Mouse (Mus musculus) liver, adult (tissue): ENCODE data around the gene Tas2r109.

Experiments used
- GATA4 ChIP-seq: IDR thresholded peaks from 2 replicates; pipeline ENCODE4 v1.6.1; 2014; ENCODE audit warnings: mild to moderate bottlenecking, low read length; ENCODE audit not compliant: insufficient replicate concordance

Gene Tas2r109

DNA sequence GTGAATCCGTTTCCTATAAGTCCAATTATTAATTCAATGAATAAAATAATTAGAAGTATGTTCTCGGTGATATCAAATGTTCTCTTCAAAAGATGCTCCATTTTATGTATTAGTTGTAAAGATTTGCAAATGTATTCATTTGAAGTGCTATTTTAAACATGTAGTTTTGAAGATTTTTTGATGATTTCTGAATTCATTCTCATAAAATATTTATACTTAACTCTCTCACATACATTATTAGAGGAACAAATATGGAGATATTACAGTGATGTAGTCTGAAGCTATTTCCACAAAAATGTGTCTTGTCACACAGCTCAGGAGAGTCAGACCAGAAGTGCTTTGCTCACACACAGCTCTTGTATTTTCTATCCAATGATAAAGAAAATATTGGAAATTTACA is at the start of gene Tas2r109:
Tas2r109 (minus strand) TSS at position 101 of the 400 bp plus-strand sequence.
- no peak for TF ChIP-seq GATA4

DNA sequence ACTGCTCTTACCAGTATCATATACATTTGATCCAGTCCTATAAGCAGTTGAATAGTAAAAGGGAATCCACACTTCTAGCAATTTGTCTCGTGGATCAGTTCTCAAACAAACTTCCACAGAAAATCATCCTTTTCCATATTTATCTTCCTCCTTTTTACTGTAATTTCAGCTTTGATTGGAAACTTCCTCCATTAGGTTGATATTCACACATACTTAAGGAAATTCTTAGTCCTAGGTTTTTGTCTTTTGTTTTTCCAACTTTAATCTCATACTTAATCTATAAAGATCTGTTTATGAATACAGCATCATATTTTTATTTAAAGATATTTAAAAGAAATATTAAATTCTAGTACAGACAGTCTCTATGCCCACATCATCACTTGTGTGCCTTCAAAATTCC is 22.9 kb downstream of the Tas2r109 start, which contains the start of gene Tas2r131:
Tas2r131 (minus strand) TSS at position 101 of the 400 bp plus-strand sequence.
- no peak for TF ChIP-seq GATA4

DNA sequence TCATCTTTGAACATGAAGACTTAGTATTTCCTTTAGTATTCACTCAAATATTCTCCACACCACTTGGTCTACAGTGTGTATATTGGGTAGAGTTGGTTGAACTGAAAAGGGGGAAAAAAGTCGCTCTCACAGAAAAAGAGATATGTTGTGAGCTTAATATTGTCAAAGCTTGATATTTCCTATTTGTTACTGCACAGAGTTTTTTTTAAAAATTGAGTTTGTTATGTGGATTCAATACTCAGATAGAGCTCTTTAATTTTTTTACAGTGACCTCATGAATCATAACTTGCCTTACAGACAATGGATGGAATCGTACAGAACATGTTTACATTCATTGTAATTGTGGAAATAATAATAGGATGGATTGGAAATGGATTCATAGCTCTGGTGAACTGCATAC is 30.0 kb downstream of the Tas2r109 start, which contains the start of gene Tas2r129:
Tas2r129 (plus strand) TSS at position 301 of the 400 bp plus-strand sequence.
- TF ChIP-seq GATA4, result no peak
